Mouse (Mus musculus): Measurements from ENCODE around the gene Itpr3.

GRCm38 (mm10) chr17:27021076-27021475 lies 36.0 kb upstream of the Itpr3 start:
- TF ChIP-seq CTCF (IDR thresholded peaks at IDR 0.05) (no peak), EP300 (IDR thresholded peaks at IDR 0.05; ENCODE audit: insufficient read depth, low read depth, low read length) (no peak), POLR2A (IDR thresholded peaks at IDR 0.05; ENCODE audit: insufficient read depth, low read depth, low read length) (no peak)

All from heart, adult 2 months (tissue).